Mouse (Mus musculus): ENCODE measurements around the gene Galns.

The Galns gene

GRCm38 (mm10) chr8:122611295-122612133 is at the start of gene Galns, which contains the start of gene Trappc2l:
TSS of gene Galns (minus strand) at chr8:122611463.
TSS of gene Trappc2l (plus strand) at chr8:122611640.
- DNase-seq (ENCODE audit: low spot score in 2 of 2), result peak; percentile 97

- no peak for DNase-seq (ENCODE audit: low spot score in 2 of 2)
Observed at GRCm38 (mm10) chr8:122660022-122660421, 48.8 kb upstream of the Galns start.

GRCm38 (mm10) chr8:122658807-122659160 is 47.5 kb upstream of the Galns start:
- DNase-seq (ENCODE audit: low spot score in 2 of 2), result no peak

GRCm38 (mm10) chr8:122658149-122658806 is 47.0 kb upstream of the Galns start:
- DNase-seq (ENCODE audit: low spot score in 2 of 2), result no peak

GRCm38 (mm10) chr8:122656056-122656999 is 45.1 kb upstream of the Galns start:
- DNase-seq (ENCODE audit: low spot score in 2 of 2), result no peak

GRCm38 (mm10) chr8:122654768-122655167 is 43.5 kb upstream of the Galns start:
- DNase-seq (ENCODE audit: low spot score in 2 of 2), result no peak

- DNase-seq (ENCODE audit: low spot score in 2 of 2), result no peak
Observed at GRCm38 (mm10) chr8:122652643-122653042, 41.4 kb upstream of the Galns start.

- no peak for DNase-seq (ENCODE audit: low spot score in 2 of 2)
Observed at GRCm38 (mm10) chr8:122651326-122651921, 40.2 kb upstream of the Galns start.

- no peak for DNase-seq (ENCODE audit: low spot score in 2 of 2)
Observed at GRCm38 (mm10) chr8:122648192-122648970, 37.1 kb upstream of the Galns start.

- no peak for DNase-seq (ENCODE audit: low spot score in 2 of 2)
Observed at GRCm38 (mm10) chr8:122646337-122646736, 35.1 kb upstream of the Galns start.

GRCm38 (mm10) chr8:122644175-122644954 is 33.1 kb upstream of the Galns start:
- no peak for DNase-seq (ENCODE audit: low spot score in 2 of 2)

GRCm38 (mm10) chr8:122642071-122642470 is 30.8 kb upstream of the Galns start:
- peak in 1 of 2 experiments; percentile 63 for DNase-seq (ENCODE audit: low spot score in 2 of 2)

GRCm38 (mm10) chr8:122641406-122641805 is 30.1 kb upstream of the Galns start:
- peak; percentile 84 to 88 for DNase-seq (ENCODE audit: low spot score in 2 of 2)

GRCm38 (mm10) chr8:122640825-122641224 is 29.6 kb upstream of the Galns start:
- no peak for DNase-seq (ENCODE audit: low spot score in 2 of 2)

- peak; percentile 58 to 61 for DNase-seq (ENCODE audit: low spot score in 2 of 2)
Observed at GRCm38 (mm10) chr8:122639521-122640248, 28.4 kb upstream of the Galns start.

- no peak for DNase-seq (ENCODE audit: low spot score in 2 of 2)
Observed at GRCm38 (mm10) chr8:122638601-122639000, 27.3 kb upstream of the Galns start.

- DNase-seq (ENCODE audit: low spot score in 2 of 2), result no peak
Observed at GRCm38 (mm10) chr8:122637230-122637629, 26.0 kb upstream of the Galns start.

GRCm38 (mm10) chr8:122636803-122637175 is 25.5 kb upstream of the Galns start:
- peak; percentile 63 to 80 for DNase-seq (ENCODE audit: low spot score in 2 of 2)

All from right cerebral cortex, postnatal 10 days (tissue).